Comparison of ENCODE assay signal across 20 mouse cellular contexts in the genomic region with DNA sequence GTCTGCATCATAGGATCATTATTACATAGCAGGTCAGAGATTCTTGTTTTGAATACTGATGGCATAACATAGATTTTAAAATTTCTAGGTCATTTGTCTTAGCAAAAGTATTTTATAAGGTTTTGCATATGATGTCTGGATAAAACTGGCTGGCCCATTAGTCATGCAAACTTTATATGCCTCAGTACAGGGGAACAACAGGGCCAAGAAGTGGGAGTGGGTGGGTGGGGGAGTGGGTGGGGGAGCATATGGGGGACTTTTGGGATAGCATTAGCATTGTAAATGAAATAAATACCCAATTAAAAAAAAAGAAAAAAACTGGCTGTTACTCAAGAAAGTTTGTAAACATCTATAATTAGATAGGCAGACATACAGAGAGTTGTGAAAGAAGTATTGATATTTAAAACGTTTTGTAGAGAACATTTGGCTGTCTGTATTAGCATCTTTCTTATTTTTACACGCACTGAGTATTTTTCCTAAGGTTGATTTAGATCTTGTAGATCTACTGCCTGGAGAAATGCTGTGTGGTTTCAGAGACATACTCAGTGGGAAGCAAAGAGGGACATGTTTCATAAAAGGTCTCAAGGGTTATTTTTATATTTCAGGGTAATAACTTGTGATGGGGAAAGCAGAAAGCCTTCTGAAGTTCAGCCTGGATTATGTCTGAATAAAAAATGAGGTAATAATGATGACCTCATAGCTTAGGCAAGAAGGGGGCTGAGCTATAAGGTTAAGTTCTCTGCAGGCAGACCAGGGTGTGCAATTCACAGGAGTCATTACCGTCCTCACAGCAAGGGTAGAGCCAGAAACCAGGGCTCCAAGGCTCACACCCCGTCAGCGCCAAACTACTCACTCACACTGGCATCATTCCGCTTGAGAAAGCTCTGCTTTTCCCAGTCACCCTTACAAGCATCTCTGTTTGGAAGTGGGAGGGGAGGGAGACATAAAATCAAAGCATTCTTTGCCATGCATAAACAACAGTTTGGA.
DNase-seq lines count a peak whose midpoint lies in the region; ATAC-seq and TF ChIP-seq lines count a peak whose summit lies in the region.
"Had no signal": no experiment of that assay in that cellular context is flagged by ENCODE, and none has a peak within 500 bp of the region (broad histone marks: within the 10 kb centered on the region; RNA-seq: fewer than 3 reads in every experiment).

No protein-coding gene starts in this region.

- no peaks in the 10 kb centered on the region for H3K9me3 ChIP-seq in forebrain, embryonic 11.5 days (ENCODE audit: control insufficient read depth, low read length)
- no peaks in the 10 kb centered on the region for H3K9me3 ChIP-seq in forebrain, embryonic 10.5 days
- no peaks in the 10 kb centered on the region for H3K9me3 ChIP-seq in midbrain, embryonic 14.5 days (ENCODE audit: control insufficient read depth, low read length)
- no peaks in the 10 kb centered on the region for H3K9me3 ChIP-seq in midbrain, postnatal 0 days (ENCODE audit: low read length)
- H3K9me3 ChIP-seq in forebrain, embryonic 13.5 days (replicated peaks) = no peaks in the 10 kb centered on the region
- no peaks in the 10 kb centered on the region for H3K9me3 ChIP-seq in limb, embryonic 14.5 days (ENCODE audit: control insufficient read depth, low read length)
- H3K9me3 ChIP-seq: megakaryocyte, embryonic 14.5 days had no signal

- TF ChIP-seq POLR2A in limb, embryonic 14.5 days (IDR thresholded peaks at IDR 0.05; ENCODE audit: borderline replicate concordance, extremely low read depth, insufficient read depth, insufficient read length) = no peak

- WGBS in forebrain, embryonic 11.5 days = 44% methylated on average over 6 of the region's 6 CpGs
- 44% methylated on average over 6 of the region's 6 CpGs for WGBS in forebrain, embryonic 10.5 days
- 47% methylated on average over 6 of the region's 6 CpGs for WGBS in midbrain, embryonic 14.5 days
- WGBS in midbrain, postnatal 0 days = 44% methylated on average over 6 of the region's 6 CpGs
- 28% methylated on average over 6 of the region's 6 CpGs for WGBS in forebrain, embryonic 13.5 days
- WGBS in limb, embryonic 14.5 days = 26% methylated on average over 6 of the region's 6 CpGs

- H3K27ac ChIP-seq in forebrain, embryonic 11.5 days (ENCODE audit: low read depth, low read length) = no peak overlapping the region
- H3K27ac ChIP-seq in forebrain, embryonic 10.5 days = no peak overlapping the region
- no peak overlapping the region for H3K27ac ChIP-seq in midbrain, embryonic 14.5 days (replicated peaks; ENCODE audit: low read depth, low read length)
- no peak overlapping the region for H3K27ac ChIP-seq in midbrain, postnatal 0 days (ENCODE audit: low read depth, low read length)
- H3K27ac ChIP-seq in forebrain, embryonic 13.5 days = no peak overlapping the region
- no peak overlapping the region for H3K27ac ChIP-seq in limb, embryonic 14.5 days (replicated peaks; ENCODE audit: low read depth, low read length)
- H3K27ac ChIP-seq: hindbrain, postnatal 0 days; kidney, postnatal 0 days; stomach, postnatal 0 days had no signal

- ATAC-seq in forebrain, embryonic 11.5 days (replicated peaks; ENCODE audit: low FRiP score) = peak; percentile 67
- ATAC-seq in midbrain, embryonic 14.5 days (ENCODE audit: low FRiP score, low TSS enrichment) = peak; percentile 57; the same call in 1 of the 2 replicates
- ATAC-seq in midbrain, postnatal 0 days (ENCODE audit: low FRiP score) = no peak
- ATAC-seq in forebrain, embryonic 13.5 days = peak; percentile 90
- ATAC-seq in limb, embryonic 14.5 days (ENCODE audit: low FRiP score, low read depth) = peak; percentile 68
- ATAC-seq: hindbrain, postnatal 0 days; liver, postnatal 0 days had no signal

- no peak overlapping the region for H3K9ac ChIP-seq in forebrain, embryonic 11.5 days (ENCODE audit: low read length)
- H3K9ac ChIP-seq in midbrain, embryonic 14.5 days (replicated peaks; ENCODE audit: low read length) = no peak overlapping the region
- no peak overlapping the region for H3K9ac ChIP-seq in midbrain, postnatal 0 days (replicated peaks; ENCODE audit: low read length, poor library complexity, severe bottlenecking)
- no peak overlapping the region for H3K9ac ChIP-seq in forebrain, embryonic 13.5 days
- no peak overlapping the region for H3K9ac ChIP-seq in limb, embryonic 14.5 days (ENCODE audit: low read depth, low read length, severe bottlenecking)
- H3K9ac ChIP-seq: liver, postnatal 0 days had no signal

- no peaks in the 10 kb centered on the region for H3K27me3 ChIP-seq in forebrain, embryonic 11.5 days (ENCODE audit: control insufficient read depth, insufficient read depth, low read length)
- no peaks in the 10 kb centered on the region for H3K27me3 ChIP-seq in forebrain, embryonic 10.5 days (ENCODE audit: poor library complexity, severe bottlenecking)
- no peaks in the 10 kb centered on the region for H3K27me3 ChIP-seq in midbrain, embryonic 14.5 days (ENCODE audit: control insufficient read depth, insufficient read depth, low read length)
- no peaks in the 10 kb centered on the region for H3K27me3 ChIP-seq in midbrain, postnatal 0 days (ENCODE audit: insufficient read depth, low read length)
- H3K27me3 ChIP-seq in forebrain, embryonic 13.5 days = no peaks in the 10 kb centered on the region
- H3K27me3 ChIP-seq in limb, embryonic 14.5 days (ENCODE audit: control insufficient read depth, insufficient read depth, low read length) = no peaks in the 10 kb centered on the region
- H3K27me3 ChIP-seq: CH12.LX; megakaryocyte, embryonic 14.5 days had no signal

- no peak overlapping the region for H3K4me2 ChIP-seq in forebrain, embryonic 11.5 days (ENCODE audit: low read depth, low read length, severe bottlenecking)
- no peak overlapping the region for H3K4me2 ChIP-seq in midbrain, embryonic 14.5 days (ENCODE audit: low read length)
- H3K4me2 ChIP-seq in midbrain, postnatal 0 days (ENCODE audit: low read depth, low read length, poor library complexity, severe bottlenecking) = no peak overlapping the region
- no peak overlapping the region for H3K4me2 ChIP-seq in forebrain, embryonic 13.5 days
- H3K4me2 ChIP-seq in limb, embryonic 14.5 days (replicated peaks; ENCODE audit: low read depth, low read length, severe bottlenecking) = no peak overlapping the region
- H3K4me2 ChIP-seq: heart, embryonic 11.5 days had no signal

- no peak overlapping the region for H3K4me3 ChIP-seq in forebrain, embryonic 11.5 days (ENCODE audit: low read depth, low read length)
- no peak overlapping the region for H3K4me3 ChIP-seq in forebrain, embryonic 10.5 days
- no peak overlapping the region for H3K4me3 ChIP-seq in midbrain, embryonic 14.5 days (replicated peaks; ENCODE audit: low read depth, low read length)
- H3K4me3 ChIP-seq in midbrain, postnatal 0 days (ENCODE audit: low read depth, low read length) = no peak overlapping the region
- H3K4me3 ChIP-seq in forebrain, embryonic 13.5 days = no peak overlapping the region
- no peak overlapping the region for H3K4me3 ChIP-seq in limb, embryonic 14.5 days (replicated peaks; ENCODE audit: low read length)
- H3K4me3 ChIP-seq: megakaryocyte, embryonic 14.5 days had no signal

- no peak for TF ChIP-seq CTCF in midbrain, postnatal 0 days (IDR thresholded peaks at IDR 0.05)

- no peaks in the 10 kb centered on the region for H3K36me3 ChIP-seq in forebrain, embryonic 11.5 days (ENCODE audit: control insufficient read depth, insufficient read depth, low read length)
- no peaks in the 10 kb centered on the region for H3K36me3 ChIP-seq in forebrain, embryonic 10.5 days (replicated peaks)
- H3K36me3 ChIP-seq in midbrain, embryonic 14.5 days (ENCODE audit: control insufficient read depth, insufficient read depth, low read length) = no peaks in the 10 kb centered on the region
- no peaks in the 10 kb centered on the region for H3K36me3 ChIP-seq in midbrain, postnatal 0 days (ENCODE audit: insufficient read depth, low read length)
- no peaks in the 10 kb centered on the region for H3K36me3 ChIP-seq in forebrain, embryonic 13.5 days (ENCODE audit: poor library complexity, severe bottlenecking)
- no peaks in the 10 kb centered on the region for H3K36me3 ChIP-seq in limb, embryonic 14.5 days (ENCODE audit: control insufficient read depth, insufficient read depth, low read length)

- H3K4me1 ChIP-seq in forebrain, embryonic 11.5 days (replicated peaks; ENCODE audit: control insufficient read depth, insufficient read depth, low read length) = 0 out of 2 replicates have a peak, but pooled peaks cover 2% of the 10 kb centered on the region
- H3K4me1 ChIP-seq in forebrain, embryonic 10.5 days = 0 out of 2 replicates have a peak, but pooled peaks cover 3% of the 10 kb centered on the region
- no peaks in the 10 kb centered on the region for H3K4me1 ChIP-seq in midbrain, embryonic 14.5 days (ENCODE audit: control insufficient read depth, insufficient read depth, low read length)
- H3K4me1 ChIP-seq in midbrain, postnatal 0 days (ENCODE audit: insufficient read depth, low read length) = no peaks in the 10 kb centered on the region
- H3K4me1 ChIP-seq in forebrain, embryonic 13.5 days = peaks cover 8% of the 10 kb centered on the region
- H3K4me1 ChIP-seq in limb, embryonic 14.5 days (ENCODE audit: control insufficient read depth, insufficient read depth, low read length) = 0 out of 2 replicates have a peak, but pooled peaks cover 2% of the 10 kb centered on the region
- H3K4me1 ChIP-seq: megakaryocyte, embryonic 14.5 days had no signal

- DNase-seq in forebrain, embryonic 11.5 days (ENCODE audit: low spot score) = no peak
- DNase-seq in forebrain, embryonic 10.5 days (ENCODE audit: extremely low spot score, low spot score) = no peak
- no peak for DNase-seq in midbrain, embryonic 14.5 days
- no peak for DNase-seq in midbrain, postnatal 0 days (ENCODE audit: low spot score)
- no peak for DNase-seq in limb, embryonic 14.5 days (ENCODE audit: low spot score)
- no peak for DNase-seq in kidney, postnatal 25 days
- no peak for DNase-seq in cerebellum, adult 11-12 months
- DNase-seq: adrenal gland, postnatal 25 days; heart, postnatal 36 days; kidney, adult 11 months; liver; liver, postnatal 0 days; right cerebral cortex, postnatal 25 days had no signal
